Mouse (Mus musculus) embryo, embryonic 9.5 days (tissue): ENCODE measurements around the gene 1700010B08Rik.

Source experiments
- DNase-seq: peaks from one replicate; pipeline ENCODE4 v3.0.0-alpha.2; 2017; ENCODE audit errors: extremely low spot score

Gene 1700010B08Rik

GRCm38 (mm10) chr2:173722251-173722857 lies 3.1 kb downstream of the 1700010B08Rik start:
- no peak for DNase-seq

DNA sequence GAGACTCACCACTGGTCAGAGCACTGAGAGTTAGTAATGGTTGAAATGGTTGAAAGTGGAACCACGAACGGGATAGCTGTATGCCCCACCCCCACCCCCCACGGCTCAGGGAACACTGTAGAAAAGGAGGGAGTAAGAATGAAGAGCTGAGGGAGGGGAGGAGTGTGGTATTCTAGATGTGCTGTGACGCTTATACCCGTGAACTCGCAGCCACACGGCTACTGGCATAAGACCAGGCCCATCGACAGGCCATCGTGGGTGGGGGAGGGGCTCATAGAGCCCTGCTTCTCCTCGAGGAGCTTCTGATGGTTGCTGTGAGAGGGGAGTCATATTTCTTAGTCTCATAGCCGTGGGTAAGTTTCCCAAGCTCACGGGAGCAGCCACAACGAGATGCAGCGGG lies 5.2 kb downstream of the 1700010B08Rik start:
- peak; percentile 31 for DNase-seq

DNA sequence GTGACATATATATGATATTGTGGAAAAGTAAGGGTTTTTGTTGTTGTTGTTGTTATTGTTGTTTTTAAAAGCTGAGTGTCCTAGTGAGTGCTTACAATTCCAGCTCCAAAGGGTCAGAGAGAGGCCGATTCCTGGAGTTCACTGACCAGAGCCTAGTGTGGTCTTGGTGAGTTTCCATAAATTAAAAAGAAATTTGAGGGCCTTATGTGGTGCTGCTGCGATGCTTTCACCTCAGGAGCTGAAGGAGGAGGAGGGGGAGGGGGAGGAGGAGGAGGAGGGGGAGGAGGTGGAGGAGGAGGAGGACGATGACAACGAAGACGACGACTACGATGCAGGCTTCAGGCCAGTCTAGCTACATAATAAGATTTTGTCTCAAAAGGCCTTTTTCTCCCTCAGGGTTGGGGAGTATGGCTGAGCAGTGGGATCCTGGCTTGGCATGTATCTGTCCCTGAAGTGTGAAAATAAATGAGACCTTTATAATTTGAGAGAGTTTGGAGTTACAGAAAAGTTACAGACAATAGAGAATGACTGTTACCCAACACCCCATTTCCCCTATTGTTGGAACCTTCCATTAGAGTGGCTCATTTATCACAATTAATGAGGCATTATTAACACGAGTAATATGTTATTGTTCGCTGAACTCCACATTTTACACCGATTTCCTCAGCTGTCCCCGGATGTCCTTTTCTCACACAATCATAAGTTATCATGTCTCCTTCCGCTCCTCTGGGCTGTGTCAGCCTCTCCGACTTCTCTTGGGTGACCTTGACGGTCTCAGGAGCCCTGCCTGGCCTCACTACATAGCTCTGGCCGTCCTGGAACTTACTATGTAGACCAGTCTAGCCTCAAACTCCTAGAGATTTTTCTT lies 6.0 kb downstream of the 1700010B08Rik start:
- DNase-seq, result peak; percentile 22

DNA sequence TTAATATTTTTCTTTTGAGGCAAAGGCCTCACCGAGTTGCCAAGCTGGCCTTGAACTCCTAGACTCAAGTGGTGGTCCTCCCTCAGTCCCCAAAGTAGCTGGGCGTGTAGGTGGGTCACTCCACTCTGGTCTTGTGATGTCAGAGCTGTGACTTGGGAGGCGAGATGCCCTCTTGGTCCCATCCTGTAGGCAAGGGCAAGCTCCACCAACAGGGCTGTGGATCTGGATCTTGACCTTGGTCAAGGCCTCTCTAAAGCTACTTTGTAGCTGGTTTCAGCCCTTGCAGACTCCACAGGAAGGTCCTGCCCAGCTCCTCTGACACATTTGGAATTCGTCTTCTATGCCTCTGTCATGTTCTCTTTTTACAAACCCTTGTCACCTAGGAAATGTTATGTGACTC lies 6.6 kb downstream of the 1700010B08Rik start:
- DNase-seq, result no peak

- DNase-seq, result peak; percentile 70
These were observed 11.3 kb downstream of the 1700010B08Rik start for GRCm38 (mm10) chr2:173730444-173730966.

- DNase-seq, result no peak
These were observed 15.2 kb downstream of the 1700010B08Rik start for GRCm38 (mm10) chr2:173734426-173734825.

GRCm38 (mm10) chr2:173737222-173737989 lies 18.2 kb downstream of the 1700010B08Rik start, which contains the start of gene Vapb:
Gene Vapb (plus strand): TSS chr2:173737511.
- DNase-seq, result peak; percentile 99

GRCm38 (mm10) chr2:173738232-173738631 lies 19.0 kb downstream of the 1700010B08Rik start:
- no peak for DNase-seq

DNA sequence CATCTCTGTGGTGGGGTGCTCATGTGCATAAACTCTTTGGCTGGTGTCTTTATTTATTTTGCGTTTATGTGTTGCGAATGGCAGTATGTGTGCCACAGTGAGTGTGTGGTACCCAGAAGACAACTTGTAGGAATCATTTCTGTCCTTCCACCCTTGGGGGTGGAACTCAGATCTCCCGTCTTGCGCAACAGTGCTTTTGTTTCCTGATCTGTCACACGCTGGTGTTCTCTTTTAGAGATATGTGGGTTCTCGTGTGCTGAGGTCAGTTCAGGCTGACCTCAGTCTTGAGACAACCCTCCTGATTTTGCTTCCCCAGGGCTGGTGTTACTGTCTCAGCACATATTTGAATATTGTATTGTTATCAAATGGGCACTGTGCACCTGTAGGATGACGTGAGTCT lies 19.9 kb downstream of the 1700010B08Rik start:
- DNase-seq, result no peak

DNA sequence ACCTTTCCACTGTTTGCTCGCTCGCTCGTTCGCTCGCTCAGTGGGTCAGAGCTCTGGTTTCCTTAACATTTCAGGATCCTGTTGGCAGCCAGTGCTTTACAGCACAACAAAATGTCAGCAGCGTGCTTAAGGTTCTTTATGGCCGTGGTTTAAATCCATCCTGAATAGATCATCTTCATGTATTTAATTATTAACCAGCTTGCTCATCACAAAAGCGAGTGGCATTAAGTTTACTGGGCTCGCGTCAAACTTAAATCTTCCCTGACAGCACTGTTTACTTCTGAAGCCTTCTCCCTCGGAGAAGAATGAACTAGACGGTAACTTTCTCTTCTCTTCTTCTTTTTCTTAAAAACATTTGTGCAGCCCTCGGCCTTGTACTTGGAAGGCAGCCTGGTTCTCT lies 22.9 kb downstream of the 1700010B08Rik start:
- DNase-seq, result no peak

DNA sequence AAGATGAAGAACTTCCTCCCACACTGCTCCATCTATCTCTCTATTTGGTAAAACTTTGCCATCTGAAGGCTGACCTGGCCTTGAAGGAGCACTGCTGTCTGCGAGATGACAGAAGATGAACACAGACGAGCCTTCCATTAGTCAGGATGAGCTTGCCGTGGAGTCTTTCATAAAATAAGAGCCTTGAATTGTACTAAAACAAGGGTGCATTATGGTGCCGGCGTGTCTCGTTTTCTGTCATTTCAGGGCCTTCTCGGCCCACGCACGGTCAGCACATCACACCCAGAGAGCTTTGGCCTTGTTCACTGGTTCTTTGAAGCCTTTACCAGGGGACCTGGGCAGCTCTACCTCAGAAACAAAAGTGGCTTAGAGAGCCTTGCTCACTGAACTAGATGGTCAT lies 23.5 kb downstream of the 1700010B08Rik start:
- no peak for DNase-seq

DNA sequence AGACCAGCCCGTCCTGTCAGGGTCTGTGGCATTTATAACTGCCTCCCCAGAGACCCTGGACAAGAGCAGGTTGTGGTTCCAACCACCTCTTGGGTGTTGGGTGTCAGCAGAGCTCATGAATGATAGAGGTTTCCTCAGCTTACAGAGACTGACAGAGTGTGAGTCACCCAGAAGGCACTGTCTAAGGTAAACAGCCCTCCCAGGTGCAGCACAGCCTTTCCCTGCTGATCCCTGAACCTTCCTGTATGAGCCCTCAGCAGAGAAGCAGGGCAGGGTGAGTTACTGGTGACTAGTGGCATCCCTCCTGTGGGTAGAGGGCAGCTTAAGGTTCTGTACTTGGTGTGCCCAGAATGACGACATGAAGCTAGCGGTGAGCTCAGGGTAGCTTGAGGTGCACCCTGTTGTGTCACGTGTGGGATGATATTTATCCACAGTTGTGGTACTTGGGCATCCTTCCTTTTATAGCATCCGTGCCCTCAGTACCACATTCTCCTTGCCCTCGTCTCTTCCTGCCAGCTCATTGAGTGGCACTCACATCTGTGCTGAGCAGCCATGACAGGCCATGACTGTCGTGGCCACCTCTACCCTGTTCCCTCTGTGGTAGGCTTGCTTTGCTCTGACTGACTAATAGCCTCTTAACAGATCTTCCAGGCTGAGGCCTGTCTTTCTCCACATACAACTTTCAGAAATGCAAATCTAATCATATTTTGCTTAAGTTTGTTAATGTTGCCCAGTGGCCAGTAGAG lies 25.0 kb downstream of the 1700010B08Rik start:
- DNase-seq, result no peak

DNA sequence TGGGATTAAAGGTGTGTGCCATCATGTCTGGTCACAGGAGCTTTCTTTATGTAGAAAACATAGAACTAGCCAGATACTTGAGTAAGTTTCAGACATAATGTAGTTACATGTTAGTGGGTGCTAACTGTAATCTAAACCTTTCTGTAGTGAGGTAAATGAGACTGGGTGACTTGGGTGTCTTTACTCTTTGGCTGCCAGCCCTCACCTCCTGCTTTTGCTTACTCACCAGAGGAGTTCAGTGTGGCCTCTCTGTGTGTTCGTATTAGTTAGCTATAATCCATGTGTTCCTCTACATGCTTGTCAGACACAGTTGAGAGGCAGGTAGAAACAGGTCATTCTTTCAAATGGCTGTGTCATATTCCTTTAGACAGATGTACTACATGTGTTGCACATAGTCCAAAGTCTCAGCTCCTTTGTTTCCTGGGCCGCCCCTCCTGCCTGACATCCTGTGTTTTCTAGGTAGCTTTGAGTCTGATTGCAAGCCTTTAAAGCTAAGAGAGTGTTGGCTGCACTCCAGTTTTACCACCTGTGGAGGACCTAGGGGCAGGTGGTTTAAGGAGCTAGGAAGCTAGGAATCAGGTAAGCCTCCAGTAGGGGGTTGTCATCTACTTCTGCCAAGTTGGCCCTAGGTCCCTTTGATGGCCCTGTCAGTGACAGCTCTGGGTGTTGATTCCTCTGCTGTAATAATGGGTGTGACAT lies 29.9 kb downstream of the 1700010B08Rik start:
- DNase-seq, result no peak

DNA sequence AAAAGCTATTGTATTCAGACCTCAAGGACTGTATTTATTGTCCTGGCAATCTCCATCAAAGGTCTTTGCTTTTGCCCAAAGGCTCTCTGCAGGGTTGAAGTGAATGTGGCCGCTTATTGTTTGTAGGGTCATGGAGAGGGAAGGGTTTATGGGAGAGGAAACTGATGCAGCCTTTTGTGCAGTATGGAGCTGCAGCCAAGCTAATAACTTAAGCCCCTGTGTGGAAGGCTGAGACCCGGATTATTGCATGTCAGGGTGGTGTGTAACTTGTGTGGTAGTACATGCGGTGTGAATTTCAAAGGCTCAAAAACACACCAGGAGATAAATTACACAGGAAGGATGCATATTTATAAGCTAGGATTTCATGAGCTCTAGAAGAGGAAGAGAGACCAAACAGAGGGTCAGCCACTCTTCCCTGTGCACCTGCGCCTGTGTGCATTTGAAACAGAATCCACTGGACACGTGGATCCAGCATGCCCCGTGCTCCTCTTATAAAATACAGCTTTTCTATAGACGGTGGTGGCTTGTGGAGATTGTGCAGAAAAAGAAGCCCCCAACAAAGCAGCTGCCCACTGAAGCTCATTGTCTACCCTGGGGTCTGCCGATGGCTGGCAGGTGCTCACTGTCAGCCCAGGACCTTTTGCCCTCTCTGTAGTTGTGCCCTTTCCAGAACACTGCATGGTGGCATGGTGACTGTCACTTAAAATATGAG lies 36.4 kb downstream of the 1700010B08Rik start:
- no peak for DNase-seq

GRCm38 (mm10) chr2:173757624-173758155 lies 38.5 kb downstream of the 1700010B08Rik start:
- DNase-seq, result no peak

- DNase-seq, result no peak
These were observed 41.4 kb downstream of the 1700010B08Rik start for GRCm38 (mm10) chr2:173760607-173761006.

DNA sequence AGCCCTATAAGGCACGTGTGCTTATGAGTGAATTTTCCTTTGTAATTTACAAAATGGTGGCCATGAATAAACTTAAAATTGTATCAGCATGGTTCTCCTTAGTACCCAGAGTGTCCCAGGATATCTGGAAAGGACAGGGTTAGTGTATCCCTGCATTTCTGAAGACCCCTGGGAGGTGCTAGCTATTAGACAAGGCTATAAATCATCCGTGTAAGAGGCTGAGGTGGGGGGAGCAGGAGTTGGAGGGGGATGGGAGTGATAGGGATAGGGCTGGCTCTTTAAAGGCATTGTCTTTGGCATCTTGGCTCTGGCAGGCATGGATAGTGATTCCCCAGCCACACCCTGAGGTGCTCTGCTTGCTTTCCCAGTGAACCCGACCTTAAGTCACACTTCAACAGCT lies 45.4 kb downstream of the 1700010B08Rik start:
- no peak for DNase-seq

- DNase-seq, result no peak
These were observed 48.9 kb downstream of the 1700010B08Rik start for GRCm38 (mm10) chr2:173767959-173768595.

DNA sequence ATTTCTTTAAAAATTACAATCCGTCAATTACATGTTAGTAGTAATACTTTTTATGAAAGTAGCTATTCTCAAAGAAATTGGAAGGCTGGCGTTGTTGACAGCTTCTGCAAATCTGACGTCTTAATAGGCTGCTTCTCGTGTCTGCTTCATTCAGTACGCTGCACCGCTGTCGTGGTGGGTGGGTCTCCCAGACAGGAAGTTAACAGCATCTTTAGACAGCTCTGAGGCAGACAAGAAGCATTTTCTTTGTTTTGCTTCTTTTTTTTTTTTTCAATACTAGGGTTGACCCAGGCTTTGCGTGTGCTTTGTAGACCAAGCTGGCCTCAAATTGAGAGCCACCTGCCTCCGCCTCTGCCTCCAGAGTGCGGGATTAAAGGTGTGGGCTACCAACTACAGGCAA lies 50.0 kb downstream of the 1700010B08Rik start:
- DNase-seq, result no peak
